Mouse (Mus musculus): ENCODE results near the gene Zfp579.

Zfp579 gene

DNA sequence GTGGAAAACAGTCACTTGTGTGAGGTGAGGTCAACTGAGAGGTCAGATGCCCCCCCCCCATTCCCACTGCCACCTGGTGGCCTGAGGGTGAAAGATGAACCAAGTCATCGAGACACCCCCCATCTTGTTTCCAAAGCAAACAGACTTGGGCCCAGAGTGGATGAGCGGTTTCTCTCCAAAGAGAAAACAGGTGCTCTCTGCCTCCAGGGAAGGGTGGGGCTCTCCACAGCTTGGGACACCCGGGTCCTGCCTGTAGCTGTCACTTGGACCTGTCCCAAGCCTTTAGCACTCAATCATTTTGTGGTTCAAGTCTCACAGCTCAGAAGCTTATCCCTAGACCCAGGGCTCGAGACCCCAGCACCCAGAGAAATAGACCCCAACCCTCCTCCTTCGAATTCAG is 32.4 kb downstream of the Zfp579 start:
- DNase-seq (ENCODE audit: extremely low read depth, low read depth, low spot score) = no peak

DNA sequence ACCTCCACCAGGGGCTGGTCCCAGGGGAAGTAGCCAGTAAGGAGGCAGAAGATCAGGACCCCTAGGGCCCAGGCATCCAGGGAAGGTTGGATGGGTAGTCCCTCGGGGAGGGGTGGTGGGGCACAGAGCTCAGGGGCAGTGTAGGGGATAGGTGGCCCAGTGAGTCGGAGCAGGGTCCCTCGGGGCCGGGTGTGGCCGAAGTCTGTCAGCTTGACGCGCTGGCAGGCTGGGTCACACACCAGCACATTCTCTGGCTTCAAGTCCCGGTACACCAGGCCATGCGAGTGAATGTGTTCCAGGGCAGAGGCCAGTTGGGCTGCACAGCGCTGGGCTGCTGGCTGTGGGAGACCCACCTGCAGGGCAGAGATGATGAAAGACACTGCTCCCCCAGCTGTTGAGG is 38.6 kb downstream of the Zfp579 start:
- DNase-seq (ENCODE audit: extremely low read depth, low read depth, low spot score) = no peak

DNA sequence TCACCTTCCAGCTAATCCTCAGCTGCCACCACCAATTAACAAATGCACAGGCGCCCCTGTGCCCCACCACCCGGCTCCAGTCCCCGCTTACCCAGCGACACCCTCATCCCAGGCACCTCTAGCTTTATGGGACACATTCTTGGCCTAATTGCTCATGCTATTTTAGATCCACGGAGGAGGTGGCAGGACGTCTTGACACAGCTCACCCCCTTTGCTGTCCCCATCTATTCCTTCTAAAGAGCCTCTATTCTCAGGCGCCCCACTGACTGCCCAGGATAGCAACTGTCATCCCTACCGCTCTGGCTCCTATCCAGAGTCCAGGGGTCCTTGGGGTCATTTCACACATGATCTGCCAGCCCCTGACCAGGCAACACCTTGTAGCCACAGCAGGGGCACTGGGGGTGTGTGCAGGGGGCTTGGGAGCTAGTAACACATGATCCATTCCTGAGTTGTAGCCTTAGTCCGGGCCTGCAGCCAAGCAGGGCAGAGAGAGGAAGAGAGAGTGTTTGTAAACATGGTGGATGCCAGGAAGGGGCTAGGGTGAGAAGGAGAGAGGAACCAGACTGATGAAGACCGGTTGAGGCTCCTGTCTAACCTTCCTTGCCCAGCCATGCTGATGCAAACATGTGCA is 42.0 kb downstream of the Zfp579 start:
- no peak for DNase-seq (ENCODE audit: extremely low read depth, low read depth, low spot score)

DNA sequence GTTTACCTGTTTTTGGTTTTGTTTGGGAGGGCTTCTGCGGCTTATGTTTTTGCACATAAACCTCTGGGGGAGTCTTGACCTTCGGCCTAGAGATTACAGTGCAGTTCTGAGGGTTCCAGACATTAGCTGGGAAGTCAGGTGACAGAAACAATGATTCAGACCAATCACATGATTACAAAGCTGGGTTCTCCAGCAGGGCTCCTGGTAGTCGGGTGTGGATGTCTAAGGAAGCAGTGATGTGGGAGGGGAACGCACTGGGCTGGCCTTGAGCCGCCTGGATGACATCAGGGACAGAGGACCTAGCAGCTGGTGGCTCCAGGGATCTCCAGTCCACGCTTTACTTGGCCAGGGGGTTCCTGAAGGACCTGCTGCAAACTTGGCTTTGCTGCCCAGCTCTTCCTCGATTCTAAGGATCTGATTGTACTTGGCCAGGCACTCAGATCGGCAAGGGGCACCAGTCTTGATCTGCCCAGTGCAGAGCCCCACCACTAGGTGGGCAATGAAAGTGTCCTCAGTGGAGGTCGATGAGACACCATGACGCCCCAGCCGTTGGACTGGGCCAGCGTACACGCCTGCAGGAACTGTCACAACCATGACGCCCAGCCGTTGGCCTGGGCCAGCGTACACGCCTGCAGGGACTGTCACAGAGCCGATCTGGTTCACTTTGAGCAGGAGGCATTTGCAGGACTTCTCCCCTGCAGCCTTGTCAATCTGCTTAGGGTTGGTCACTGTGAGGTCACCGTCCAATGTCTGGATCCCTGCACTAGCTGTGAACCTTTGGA is 45.2 kb downstream of the Zfp579 start:
- no peak for DNase-seq (ENCODE audit: extremely low read depth, low read depth, low spot score)

DNA sequence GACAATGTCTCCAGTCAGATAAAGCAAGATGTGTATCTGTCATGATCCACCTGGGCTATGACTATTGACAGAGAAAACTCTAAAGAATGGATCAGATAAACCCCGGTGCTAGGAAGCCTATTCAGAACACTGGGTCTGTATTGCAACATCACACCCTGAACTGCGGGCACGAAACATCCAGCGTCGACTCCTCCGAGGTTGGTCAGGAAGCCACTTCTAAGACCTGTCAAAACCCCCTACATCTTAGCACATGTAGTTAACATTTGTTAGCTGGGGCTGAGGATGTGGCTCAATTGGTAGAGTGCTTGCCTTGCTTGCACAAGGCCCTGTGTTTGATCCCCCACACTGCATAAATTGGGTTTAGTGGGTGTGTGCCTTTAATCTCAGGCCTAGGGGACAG is 47.6 kb downstream of the Zfp579 start:
- DNase-seq (ENCODE audit: extremely low read depth, low read depth, low spot score) = no peak

DNA sequence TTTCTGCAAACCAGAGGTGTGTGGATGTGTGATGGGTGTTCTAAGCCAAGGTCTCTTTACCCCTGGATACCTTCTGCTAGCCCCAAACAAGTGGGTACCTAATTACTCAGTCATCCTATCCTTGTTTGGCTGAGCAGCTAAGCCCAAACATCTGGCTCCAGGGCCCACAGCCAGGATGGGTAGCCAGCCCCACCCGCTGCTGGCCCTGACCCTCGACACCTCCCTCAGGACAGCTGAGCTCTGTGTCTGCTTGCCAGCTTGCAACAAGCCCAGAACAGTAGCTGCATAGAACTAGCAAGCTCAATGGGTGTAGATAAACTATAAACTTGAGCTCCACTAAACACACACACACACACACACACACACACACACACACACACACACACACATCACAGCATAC is 48.1 kb downstream of the Zfp579 start:
- no peak for DNase-seq (ENCODE audit: extremely low read depth, low read depth, low spot score)

DNA sequence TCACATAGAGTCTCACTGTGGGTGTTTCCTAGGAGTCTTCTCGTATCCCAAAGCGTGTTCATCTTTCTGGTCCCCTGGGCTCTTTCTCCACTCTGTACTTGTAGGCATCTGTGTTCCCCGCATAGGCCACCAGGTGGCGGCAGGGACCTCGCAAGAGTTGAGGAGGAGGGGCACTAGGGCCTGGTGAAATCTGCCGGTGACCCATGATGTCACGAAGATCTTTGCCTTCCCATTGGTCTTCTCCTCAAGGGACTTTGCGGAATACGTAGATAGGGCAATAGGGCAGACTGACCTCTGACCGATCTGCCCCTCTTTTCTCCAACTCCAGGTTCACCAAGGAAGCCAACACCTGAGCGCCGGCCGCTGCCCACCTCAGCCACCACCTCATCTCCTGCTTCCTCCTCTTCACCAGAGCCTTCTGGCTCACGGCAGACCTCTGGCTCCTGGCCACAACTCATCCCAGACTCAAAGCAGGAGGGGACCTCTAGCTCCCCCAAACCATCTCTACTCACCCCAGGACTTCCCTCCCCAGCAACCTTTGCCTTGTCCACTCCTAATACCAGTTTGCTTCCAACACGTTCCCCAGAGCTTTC is 52.6 kb downstream of the Zfp579 start:
- peak; percentile 34 for DNase-seq (ENCODE audit: extremely low read depth, low read depth, low spot score)

DNA sequence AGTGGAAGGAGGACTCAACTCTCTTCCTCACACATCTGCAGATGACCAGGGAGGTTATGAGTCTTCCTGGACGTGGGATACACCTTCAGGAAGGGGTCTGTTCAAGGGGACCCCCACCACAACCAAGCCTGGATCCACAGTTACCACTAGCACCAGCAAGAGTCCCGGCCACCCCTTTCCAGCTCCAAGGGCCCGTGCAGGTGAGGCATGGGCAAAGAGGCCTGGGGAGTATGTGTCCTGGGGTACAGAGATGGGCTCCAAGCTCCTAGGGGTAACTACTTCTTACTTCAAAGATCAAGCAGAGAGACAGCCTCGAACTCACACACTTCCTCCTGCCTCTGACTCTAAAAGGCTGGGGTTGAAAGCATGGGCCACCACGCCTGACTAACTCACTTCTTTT is 53.3 kb downstream of the Zfp579 start:
- no peak for DNase-seq (ENCODE audit: extremely low read depth, low read depth, low spot score)

DNA sequence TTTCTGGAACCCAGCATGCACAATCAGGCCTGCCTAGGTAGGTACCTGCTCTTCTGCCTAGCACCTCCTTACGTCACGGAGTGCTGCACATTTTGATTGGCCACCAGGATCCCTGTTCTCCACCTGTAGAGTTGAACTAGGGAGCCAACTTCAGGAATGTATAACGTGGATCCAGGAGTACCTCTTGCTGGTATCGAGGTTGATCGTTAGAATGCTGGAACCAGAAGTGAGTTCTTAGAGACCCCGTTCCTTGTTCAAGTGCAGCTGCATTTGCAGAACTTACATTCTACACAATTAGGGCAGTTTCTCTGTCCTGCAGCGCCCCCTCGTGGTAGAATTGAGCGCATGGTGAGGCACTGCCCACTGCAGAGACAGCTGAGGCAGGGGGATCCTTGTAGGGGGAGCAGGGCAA is 55.9 kb downstream of the Zfp579 start:
- no peak for DNase-seq (ENCODE audit: extremely low read depth, low read depth, low spot score)

DNA sequence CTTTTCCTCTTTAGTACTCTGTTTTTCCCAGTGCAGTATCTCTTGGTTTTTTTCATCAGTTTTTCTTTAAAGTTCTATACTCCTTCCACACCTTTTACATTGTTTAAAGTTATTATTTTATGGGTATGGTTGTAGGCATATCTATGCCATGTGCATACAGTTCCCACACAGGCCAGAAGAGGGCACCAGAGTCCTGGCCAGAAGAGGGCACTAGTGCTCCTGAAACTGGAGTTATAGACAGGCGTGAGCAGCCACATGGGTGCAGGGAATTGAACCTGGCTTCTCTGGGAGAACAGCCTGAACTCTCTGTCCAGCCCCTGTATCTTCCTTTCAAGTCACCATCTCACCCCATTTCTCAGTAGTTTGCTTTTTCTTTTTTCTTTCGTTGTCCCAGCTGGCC is 57.5 kb downstream of the Zfp579 start:
- no peak for DNase-seq (ENCODE audit: extremely low read depth, low read depth, low spot score)

DNA sequence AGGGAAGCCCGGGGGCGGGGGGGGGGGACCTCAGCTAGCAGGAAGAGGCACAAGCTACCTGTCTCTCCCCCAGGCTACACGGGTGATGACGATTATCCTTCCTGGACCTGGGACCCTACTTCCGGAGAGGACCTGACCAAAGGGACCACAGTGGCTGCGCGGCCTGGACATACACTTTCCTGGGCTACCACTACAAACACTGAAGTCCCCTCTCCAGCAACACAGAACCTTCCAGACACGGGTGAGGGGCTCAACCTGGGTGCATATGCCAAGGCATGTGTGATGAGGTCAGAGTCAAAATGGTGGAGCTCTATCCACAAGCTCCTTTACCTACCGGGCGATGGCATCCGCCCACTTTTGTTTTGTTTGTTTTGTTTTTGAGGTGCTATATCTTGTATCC is 58.6 kb downstream of the Zfp579 start:
- DNase-seq (ENCODE audit: extremely low read depth, low read depth, low spot score) = no peak

DNA sequence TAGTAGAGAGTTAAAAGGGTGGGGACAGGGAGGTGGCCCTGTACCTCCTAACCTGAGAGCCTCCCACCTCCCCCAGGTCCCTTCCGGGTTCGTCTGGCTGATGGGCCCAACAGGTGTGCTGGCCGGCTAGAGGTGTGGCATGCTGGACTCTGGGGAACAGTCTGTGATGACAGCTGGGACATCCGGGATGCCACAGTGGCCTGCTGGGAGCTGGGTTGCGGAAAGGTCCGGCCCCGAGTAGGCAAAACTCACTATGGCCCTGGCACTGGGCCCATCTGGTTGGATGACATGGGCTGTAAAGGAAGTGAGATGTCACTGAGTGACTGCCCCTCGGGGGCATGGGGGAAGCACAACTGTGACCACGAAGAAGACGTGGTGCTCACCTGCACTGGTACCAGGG is 59.1 kb downstream of the Zfp579 start:
- no peak for DNase-seq (ENCODE audit: extremely low read depth, low read depth, low spot score)

DNA sequence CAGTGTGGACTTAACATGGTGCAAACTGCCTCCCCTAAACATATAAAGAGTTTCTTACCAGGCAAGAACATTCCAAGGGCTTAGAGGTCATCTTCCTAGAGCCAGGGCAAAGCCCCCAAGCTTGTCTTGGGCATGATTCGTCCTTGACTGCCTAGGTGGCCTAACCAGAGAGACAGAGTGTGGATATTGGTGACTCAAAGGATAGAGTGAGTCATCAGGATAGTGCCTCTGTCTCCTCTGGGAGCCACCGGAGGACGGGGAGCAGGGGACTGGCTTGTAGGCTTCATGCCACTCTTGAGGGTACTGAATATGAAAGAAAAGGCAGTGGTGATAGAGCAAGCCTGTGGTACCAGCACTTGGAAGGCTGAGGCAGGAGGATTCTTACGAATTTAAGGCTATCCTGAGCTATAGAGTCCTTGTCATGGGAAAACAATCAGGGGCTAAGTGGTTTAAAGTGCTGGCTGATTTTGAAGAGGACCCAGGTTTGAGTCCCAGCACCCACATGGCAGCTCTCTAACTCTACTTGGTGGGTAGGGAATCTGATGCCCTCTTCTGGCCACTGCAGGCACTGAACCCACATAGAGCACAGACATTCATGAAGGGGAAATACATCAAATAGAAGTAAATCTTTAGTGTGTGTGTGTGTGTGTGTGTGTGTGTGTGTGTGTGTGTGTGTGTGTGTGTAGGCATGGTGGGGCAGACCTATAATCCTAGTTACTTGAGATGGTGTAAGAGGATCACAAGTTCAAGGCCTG is 61.6 kb downstream of the Zfp579 start:
- no peak for DNase-seq (ENCODE audit: extremely low read depth, low read depth, low spot score)
